Mouse (Mus musculus): ENCODE results near the gene Ltbp1.
"Not testable (repeated sequence)": the region's sequence is repeated elsewhere in the genome, so short reads cannot be mapped to it uniquely, and the experiment has no call there.

Ltbp1 gene

GRCm38 (mm10) chr17:75110252-75111205 lies 105.2 kb downstream of the Ltbp1 start:
- no peak for DNase-seq (ENCODE audit: low spot score in 2 of 2)

DNA sequence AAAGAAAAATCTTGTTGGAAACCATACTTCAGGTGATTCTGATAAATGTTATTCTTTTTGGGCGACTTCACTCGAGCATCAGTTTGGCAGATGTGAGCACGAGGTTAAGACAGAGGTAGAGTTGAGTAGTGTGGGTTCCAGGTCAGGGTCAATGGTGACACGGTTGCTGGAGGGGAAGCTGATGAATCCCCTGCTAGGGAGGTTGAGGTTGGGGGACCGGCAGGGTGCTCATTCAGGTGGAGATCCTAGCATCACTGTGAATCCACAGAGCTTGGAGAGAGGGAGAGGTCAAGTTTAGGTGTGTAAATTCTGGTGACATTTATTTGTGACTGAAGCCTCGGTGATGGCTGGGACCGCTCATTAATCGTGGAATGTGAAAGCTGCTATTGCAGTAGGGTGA lies 110.2 kb downstream of the Ltbp1 start:
- no peak for DNase-seq (ENCODE audit: low spot score in 2 of 2)

- no peak for DNase-seq (ENCODE audit: low spot score in 2 of 2)
Observed at GRCm38 (mm10) chr17:75118896-75119295, 113.5 kb downstream of the Ltbp1 start.

DNA sequence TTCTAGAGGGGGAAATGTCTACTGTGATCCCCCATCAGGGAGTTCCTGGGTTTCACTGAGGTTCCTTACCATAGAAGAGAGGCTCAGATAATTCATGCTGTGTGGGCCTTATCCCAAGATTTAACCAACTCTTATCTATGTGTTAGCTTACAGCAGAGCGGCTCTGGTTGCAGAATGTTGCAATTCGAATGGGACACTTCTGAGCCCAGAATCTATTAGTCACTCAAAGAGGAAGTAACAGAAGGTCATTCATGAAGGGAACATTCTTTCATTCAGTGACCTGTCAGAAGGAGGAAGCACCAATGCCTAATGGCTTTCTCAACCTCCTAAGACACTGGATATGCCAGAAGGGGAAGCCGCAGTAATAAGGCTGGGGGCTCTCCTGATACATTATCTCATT lies 114.1 kb downstream of the Ltbp1 start:
- no peak for DNase-seq (ENCODE audit: low spot score in 2 of 2)

- DNase-seq (ENCODE audit: low spot score in 2 of 2): no peak
Observed at GRCm38 (mm10) chr17:75120071-75120470, 114.7 kb downstream of the Ltbp1 start.

- no peak for DNase-seq (ENCODE audit: low spot score in 2 of 2)
Observed at GRCm38 (mm10) chr17:75122584-75123282, 117.4 kb downstream of the Ltbp1 start.

DNA sequence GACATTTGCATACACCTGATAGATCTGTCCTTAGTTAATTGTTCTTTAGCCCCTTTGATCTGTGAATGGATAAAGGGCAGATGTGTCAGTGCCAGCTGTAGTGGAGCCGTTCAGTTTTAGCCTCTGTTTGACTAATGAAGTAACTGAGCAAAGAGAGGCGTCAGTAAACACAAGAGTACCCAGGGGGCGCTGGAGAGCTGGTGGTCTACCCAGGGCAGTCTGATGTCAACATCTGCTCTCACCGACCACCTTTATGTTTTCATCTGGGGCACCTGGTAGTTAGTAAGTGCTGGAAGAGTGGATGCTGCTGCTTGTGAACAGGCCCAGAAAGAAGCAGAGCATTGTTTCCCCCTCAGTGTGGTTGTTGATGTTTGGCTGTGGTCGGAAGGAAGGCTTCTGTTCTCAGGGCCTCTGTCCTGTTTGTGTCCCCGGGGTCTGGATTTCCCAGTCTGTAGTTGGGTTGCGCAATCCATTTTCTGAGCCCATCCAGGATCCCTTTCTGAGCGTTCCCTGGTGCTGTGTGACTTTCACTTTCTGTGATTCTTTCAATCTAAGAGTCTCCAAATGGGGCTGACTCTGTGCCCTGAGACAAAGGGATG lies 123.1 kb downstream of the Ltbp1 start:
- no peak for DNase-seq (ENCODE audit: low spot score in 2 of 2)

- no peak for DNase-seq (ENCODE audit: low spot score in 2 of 2)
Observed at GRCm38 (mm10) chr17:75133983-75134382, 128.6 kb downstream of the Ltbp1 start.

GRCm38 (mm10) chr17:75139731-75140130 lies 134.4 kb downstream of the Ltbp1 start:
- DNase-seq (ENCODE audit: low spot score in 2 of 2): no peak

DNA sequence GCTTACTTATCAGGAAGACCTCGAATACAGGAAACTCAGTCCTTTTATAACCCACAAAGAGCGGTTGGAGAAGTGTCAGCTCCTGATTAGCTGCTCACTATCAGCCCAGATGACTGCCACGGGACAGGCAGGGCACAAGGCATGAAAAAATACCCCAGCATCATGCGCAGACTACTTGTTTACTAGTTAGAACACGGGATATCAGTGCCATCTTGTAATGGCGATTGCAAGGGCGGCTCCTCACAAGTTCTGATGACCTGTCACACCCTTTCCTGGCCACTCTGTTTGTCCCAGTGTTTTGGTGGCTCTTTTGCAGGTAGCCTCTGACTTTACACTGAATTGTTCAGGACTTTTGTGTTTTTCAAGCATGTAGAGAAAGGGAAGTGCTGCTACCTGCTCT lies 137.5 kb downstream of the Ltbp1 start:
- DNase-seq (ENCODE audit: low spot score in 2 of 2): not testable (repeated sequence)

DNA sequence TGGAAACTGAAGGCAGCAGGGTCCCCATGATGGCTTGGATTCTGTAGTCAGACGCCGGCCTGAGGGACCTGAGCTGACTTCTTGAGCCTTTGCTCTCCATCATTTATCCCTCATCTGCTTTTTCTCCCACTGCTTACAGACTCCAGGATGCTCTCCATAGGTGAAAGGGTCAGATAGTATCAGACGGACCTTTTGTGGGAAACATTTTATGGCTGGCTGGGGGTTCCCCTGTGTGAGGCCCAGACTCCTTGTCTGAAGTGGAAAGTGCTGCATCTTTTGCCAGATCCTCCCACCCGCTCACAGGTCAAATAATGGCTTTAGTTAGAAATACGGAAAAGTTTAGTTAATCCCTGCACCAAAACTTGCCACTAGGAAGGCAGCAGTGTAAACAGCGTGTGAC lies 138.6 kb downstream of the Ltbp1 start:
- DNase-seq (ENCODE audit: low spot score in 2 of 2): no peak

DNA sequence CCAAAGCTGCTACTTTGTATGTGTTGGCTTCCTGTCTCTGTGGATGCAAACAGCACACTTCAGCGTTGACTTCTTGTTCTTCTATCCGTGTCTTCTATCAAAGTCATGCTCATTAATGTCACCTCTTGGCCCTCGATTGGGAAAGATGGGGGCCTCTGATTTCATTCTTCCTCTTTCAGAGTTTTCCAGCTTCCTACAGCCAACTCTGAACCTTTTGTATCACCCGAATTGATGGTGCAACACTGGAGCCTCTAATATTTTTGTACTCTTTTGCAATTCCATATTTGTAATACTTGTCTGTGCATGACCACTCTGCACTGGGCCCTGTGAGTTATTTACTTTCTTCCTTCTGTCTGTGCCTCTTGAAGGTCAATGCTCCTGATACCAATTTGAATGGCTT lies 141.8 kb downstream of the Ltbp1 start:
- DNase-seq (ENCODE audit: low spot score in 2 of 2): no peak

DNA sequence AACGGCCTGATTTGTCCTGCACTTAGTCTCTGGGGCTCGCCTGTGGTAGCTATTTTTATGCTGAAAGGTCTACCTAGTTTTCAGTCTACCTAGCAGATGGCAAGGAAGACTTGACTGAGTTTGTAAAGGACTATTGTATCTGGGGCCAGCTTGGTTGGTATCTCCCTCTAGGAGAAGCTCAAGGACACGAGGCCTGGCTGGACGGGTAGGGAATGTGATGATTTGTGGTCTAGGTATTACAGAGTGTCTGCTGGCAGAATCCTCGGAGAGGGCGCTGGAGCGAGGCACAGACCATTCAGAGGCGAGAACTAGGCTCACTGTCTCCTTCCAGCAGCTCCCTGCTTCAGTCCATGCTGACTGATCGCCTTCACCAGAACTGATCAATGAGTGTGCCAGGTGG lies 146.4 kb downstream of the Ltbp1 start:
- DNase-seq (ENCODE audit: low spot score in 2 of 2): peak in 1 of 2 experiments; percentile 22

- DNase-seq (ENCODE audit: low spot score in 2 of 2): peak in 1 of 2 experiments; percentile 21
Observed at GRCm38 (mm10) chr17:75153088-75153487, 147.7 kb downstream of the Ltbp1 start.

DNA sequence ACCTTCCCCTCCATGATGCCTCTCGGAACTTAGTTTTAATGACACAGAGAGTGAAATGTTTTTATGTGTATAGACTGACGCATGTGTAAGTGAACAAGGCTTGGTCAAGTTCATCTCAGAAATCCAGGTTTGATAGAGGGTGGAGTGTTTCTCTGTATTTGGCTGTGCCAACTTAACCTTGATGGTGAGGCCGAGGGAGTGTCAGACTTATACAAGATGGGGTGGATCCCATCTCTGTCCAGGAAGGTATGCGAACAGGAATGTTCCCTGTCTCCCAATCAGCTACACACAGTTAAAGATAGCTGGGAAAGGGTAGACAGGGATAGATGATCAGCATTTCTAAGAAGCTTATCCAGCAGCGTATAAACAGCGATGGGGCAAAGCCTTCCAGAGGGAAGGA lies 153.0 kb downstream of the Ltbp1 start:
- DNase-seq (ENCODE audit: low spot score in 2 of 2): no peak

GRCm38 (mm10) chr17:75159066-75159787 lies 153.9 kb downstream of the Ltbp1 start:
- no peak for DNase-seq (ENCODE audit: low spot score in 2 of 2)

DNA sequence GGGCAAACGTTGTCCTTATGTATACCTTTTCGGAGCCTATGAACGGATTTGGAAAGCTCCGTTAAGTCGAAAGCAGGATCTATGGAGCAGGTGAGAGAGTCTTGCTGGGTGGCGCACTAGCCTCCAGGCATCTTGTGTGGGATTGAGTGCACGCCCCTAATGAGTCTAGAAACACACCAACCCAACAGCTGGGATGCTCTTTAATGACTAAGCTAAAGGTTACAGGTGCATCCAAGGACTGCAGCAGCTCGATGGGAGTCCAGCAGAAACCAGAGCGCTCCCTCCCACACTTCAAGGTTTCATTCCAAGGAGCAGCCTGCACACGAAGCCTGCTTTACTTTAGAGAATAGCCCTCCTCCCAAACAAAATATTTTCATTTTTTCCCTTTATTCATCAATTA lies 155.7 kb downstream of the Ltbp1 start:
- no peak for DNase-seq (ENCODE audit: low spot score in 2 of 2)

- DNase-seq (ENCODE audit: low spot score in 2 of 2): no peak
Observed at GRCm38 (mm10) chr17:75161931-75162330, 156.6 kb downstream of the Ltbp1 start.

DNA sequence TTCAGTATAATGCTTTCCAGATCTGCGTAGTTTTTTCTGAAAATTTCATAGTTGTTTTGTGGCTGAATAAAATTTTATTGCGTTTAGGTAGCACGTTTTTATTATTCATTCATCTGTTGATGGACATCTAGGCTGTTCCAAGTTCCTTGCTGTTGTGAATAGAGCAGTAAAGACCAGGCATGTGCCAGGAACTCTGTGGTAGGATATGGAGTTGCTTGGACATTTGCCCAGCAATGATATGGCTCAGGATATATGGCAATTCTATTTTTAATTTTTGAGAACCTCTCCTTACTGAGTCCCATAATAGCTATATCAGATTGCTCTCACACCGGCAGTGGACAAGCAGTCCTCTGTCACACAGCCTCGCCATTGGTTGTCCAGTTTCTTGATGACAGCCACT lies 159.2 kb downstream of the Ltbp1 start:
- DNase-seq (ENCODE audit: low spot score in 2 of 2): no peak

DNA sequence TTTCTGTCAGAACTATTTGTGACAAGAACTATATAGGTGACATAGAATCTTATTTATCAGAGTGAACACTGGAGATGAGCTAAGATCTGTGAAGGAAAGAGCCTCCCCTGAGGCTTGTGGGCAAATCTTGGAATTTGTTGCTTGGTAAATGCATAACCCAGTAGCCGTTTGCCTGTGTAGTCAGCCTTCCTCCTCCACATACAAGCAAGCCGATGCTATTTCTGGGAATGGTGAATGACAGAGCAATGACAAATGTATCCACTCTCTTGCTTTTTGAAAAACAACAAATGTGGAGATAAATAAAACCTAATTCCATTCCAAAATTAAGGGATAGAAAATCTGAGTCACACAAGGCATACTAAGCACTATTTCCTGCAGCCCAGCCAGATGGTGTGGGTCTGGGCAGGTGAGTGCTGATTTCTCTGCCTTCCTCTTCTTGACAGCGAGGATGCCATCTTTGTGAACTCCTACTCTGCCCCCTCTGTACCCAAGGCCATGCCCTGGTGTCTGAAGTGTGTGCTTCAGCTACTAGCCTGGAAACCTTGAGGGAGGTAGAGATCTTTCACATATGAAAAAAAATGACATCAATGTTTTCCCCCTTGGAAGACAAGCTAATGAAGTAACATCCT lies 163.3 kb downstream of the Ltbp1 start:
- DNase-seq (ENCODE audit: low spot score in 2 of 2): no peak

GRCm38 (mm10) chr17:75171659-75172058 lies 166.3 kb downstream of the Ltbp1 start:
- no peak for DNase-seq (ENCODE audit: low spot score in 2 of 2)
